Mouse (Mus musculus) ovary, postnatal 14 days (tissue): Measurements from ENCODE around the gene Flvcr2.

ENCODE experiments used
- DNase-seq: peaks from one replicate; pipeline ENCODE4 v3.0.0; 2022; ENCODE audit warnings: low spot score

Gene Flvcr2

GRCm38 (mm10) chr12:85859111-85859510, 112.8 kb downstream of the Flvcr2 start:
- DNase-seq = no peak

DNA sequence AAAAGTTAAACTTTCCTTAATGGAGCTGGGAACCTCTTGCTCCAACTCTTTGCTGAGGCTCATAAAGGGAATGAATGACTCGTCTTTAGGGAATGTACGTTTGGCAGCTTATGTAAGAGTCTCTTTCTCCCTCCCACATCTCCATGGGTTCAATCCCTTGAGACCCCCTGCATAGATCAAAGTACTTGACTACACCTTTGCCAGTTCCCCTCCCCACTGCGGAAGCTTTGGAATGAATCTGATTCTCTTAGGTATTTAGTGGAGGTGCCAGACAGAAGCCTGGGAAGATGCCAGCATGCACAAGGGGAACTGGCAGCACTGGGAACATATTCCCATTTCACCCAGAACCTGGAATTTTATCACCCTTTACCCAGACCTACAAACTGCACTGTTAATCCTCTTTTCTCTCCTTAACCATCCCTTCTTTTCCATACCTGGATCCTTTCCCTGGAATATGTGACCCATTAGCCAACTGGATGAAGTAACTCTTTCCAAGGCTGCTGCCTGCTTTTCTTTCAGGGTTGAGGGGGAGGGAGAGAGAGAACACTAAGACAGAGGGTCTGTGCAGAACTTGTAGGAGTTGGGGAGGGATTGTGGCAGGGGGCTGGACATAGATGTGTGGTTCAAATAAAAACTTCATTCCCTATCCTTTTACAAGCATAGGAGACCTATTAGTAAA, 113.3 kb downstream of the Flvcr2 start:
- peak; percentile 39 for DNase-seq

DNA sequence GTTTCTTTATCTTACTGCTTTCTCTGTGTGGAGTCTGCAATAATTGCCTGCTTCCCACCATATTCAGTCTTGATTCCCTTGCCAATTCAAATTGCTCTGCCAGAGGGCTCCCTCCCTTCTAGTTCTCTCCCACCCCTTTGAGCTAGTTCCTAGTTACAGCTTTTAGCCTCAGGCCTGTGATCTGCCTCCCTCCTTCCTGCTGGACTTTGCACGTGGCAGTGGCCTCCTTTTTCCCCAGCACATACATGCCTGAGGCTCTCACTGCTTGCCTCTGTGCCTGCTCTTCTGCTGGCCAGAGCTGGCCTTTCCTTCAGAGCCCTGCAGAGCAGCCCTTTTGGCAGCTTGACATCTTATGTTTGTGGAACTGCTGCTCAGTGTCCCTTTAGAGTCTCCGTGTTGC, 116.2 kb downstream of the Flvcr2 start:
- DNase-seq = peak; percentile 23
